Mouse (Mus musculus) midbrain, embryonic 11.5 days (tissue): ENCODE data around the gene Iah1. TPM values are rescaled to one million over a fixed set of nuclear protein-coding genes. Genes with fewer than 3 reads are reported as not detected.
A peak's percentile ranks its signal among the peaks of the same experiment; 100 is the strongest.

Experiments
- ATAC-seq: fragments of 200-750 bp; cut with Nextera tagmentation; 2 replicates; pipeline ENCODE4 v1.8.0; 2017; ENCODE audit warnings: moderate TSS enrichment, moderate library complexity; ENCODE audit not compliant: low FRiP score
- DNase-seq: peaks from one replicate; pipeline ENCODE4 v3.0.0; 2015; ENCODE audit warnings: low spot score; ENCODE audit errors: missing footprints
- H3K27ac ChIP-seq: fragments of 300-500 bp; sonication (generic); 2 replicates; pipeline ENCODE4 v1.5.1; 2014; ENCODE audit warnings: low read depth, low read length
- H3K27me3 ChIP-seq: fragments of 300-500 bp; sonication (generic); 2 replicates; pipeline ENCODE4 v1.6.1; 2014; ENCODE audit warnings: mild to moderate bottlenecking, low read length, moderate library complexity, mixed read lengths; ENCODE audit not compliant: control insufficient read depth, insufficient read depth
- H3K36me3 ChIP-seq: fragments of 300-500 bp; sonication (generic); 2 replicates; pipeline ENCODE4 v1.6.1; 2014; ENCODE audit warnings: mild to moderate bottlenecking, low read length, moderate library complexity, mixed read lengths; ENCODE audit not compliant: control insufficient read depth, insufficient read depth
- H3K4me1 ChIP-seq: fragments of 300-500 bp; sonication (generic); 2 replicates; pipeline ENCODE4 v1.6.1; 2014; ENCODE audit warnings: low read length; ENCODE audit not compliant: control insufficient read depth, insufficient read depth
- H3K4me2 ChIP-seq: fragments of 300-500 bp; sonication (generic); 2 replicates; pipeline ENCODE4 v1.6.1; 2014; ENCODE audit warnings: mild to moderate bottlenecking, moderate library complexity
- H3K4me3 ChIP-seq: fragments of 300-500 bp; sonication (generic); 2 replicates; pipeline ENCODE4 v1.5.1; 2014; ENCODE audit warnings: low read depth, low read length
- H3K9ac ChIP-seq: fragments of 300-500 bp; sonication (generic); 2 replicates; pipeline ENCODE4 v1.6.1; 2014; ENCODE audit warnings: low read length
- H3K9me3 ChIP-seq: fragments of 300-500 bp; sonication (generic); 2 replicates; pipeline ENCODE4 v1.6.1; 2016; ENCODE audit warnings: low read length; ENCODE audit not compliant: control insufficient read depth
- WGBS: fragments of 180-500 bp; shearing (Covaris S2); extraction: QIAGEN DNeasy Blood & Tissue Kit; methylation state at CpG from one replicate; pipeline ENCODE4 v1.1.7; 2014; 5-methylcytosine and 5-hydroxymethylcytosine counted together
- polyA plus RNA-seq: library from polyadenylated mRNA; unstranded; fragments of >200 nt; fragmentation: Nextera tagmentation; extraction: Ambion mirVana; gene quantifications from 2 replicates; pipeline ENCODE4 v1.2.1, GENCODE M21; 2014

The Iah1 gene
- polyA plus RNA-seq, 1 experiment from 2014 or later: 50.8 TPM

GRCm38 (mm10) chr12:21346972-21347371, 30.8 kb downstream of the Iah1 start:
- H3K4me3 ChIP-seq: no peak overlapping the region
- H3K4me1 ChIP-seq: no peaks in the 10 kb centered on the region
- H3K27me3 ChIP-seq: no peaks in the 10 kb centered on the region
- peaks cover 3% of the 10 kb centered on the region for H3K9me3 ChIP-seq
- peaks cover 8% of the 10 kb centered on the region; the same call in 1 of the 2 replicates for H3K36me3 ChIP-seq
- no peak overlapping the region for H3K4me2 ChIP-seq
- WGBS: 91% methylated on average over 7 of the region's 7 CpGs
- ATAC-seq: no peak
- H3K27ac ChIP-seq: no peak overlapping the region
- H3K9ac ChIP-seq: no peak overlapping the region
- DNase-seq: no peak

GRCm38 (mm10) chr12:21350113-21350876, 34.1 kb downstream of the Iah1 start:
- 23% methylated on average over 7 of the region's 7 CpGs for WGBS
- Histone ChIP-seq H3K9ac (no peak overlapping the region), H3K4me2 (no peak overlapping the region), H3K4me3 (no peak overlapping the region), H3K27ac (peak overlapping the region; percentile 26; the same call in 1 of the 2 replicates), H3K4me1 (no peaks in the 10 kb centered on the region), H3K36me3 (peaks cover 17% of the 10 kb centered on the region; the same call in 1 of the 2 replicates), H3K27me3 (no peaks in the 10 kb centered on the region), H3K9me3 (peaks cover 8% of the 10 kb centered on the region)
- ATAC-seq (peak; percentile 90), DNase-seq (peak; percentile 90)

- Histone ChIP-seq H3K36me3 (peaks cover 17% of the 10 kb centered on the region; the same call in 1 of the 2 replicates), H3K4me2 (no peak overlapping the region), H3K4me1 (no peaks in the 10 kb centered on the region), H3K9me3 (peaks cover 8% of the 10 kb centered on the region), H3K9ac (no peak overlapping the region), H3K27ac (no peak overlapping the region), H3K4me3 (no peak overlapping the region), H3K27me3 (no peaks in the 10 kb centered on the region)
- 96% methylated on average over 8 of the region's 8 CpGs for WGBS
- ATAC-seq (no peak), DNase-seq (no peak)
These were observed 37.5 kb downstream of the Iah1 start for GRCm38 (mm10) chr12:21353681-21354080.

GRCm38 (mm10) chr12:21362686-21363085, 46.5 kb downstream of the Iah1 start:
- Histone ChIP-seq H3K27me3 (no peaks in the 10 kb centered on the region), H3K27ac (no peak overlapping the region), H3K36me3 (no peaks in the 10 kb centered on the region), H3K9ac (no peak overlapping the region), H3K4me2 (no peak overlapping the region), H3K4me3 (no peak overlapping the region), H3K9me3 (no peaks in the 10 kb centered on the region), H3K4me1 (no peaks in the 10 kb centered on the region)
- WGBS: 85% methylated on average over 2 of the region's 2 CpGs
- ATAC-seq (no peak), DNase-seq (no peak)

GRCm38 (mm10) chr12:21363195-21363594, 47.0 kb downstream of the Iah1 start:
- ATAC-seq: no peak
- 95% methylated on average over 3 of the region's 3 CpGs for WGBS
- no peaks in the 10 kb centered on the region for H3K9me3 ChIP-seq

GRCm38 (mm10) chr12:21364624-21365435, 48.6 kb downstream of the Iah1 start:
- Histone ChIP-seq H3K27me3 (no peaks in the 10 kb centered on the region), H3K4me2 (no peak overlapping the region), H3K27ac (no peak overlapping the region), H3K4me3 (no peak overlapping the region), H3K4me1 (no peaks in the 10 kb centered on the region), H3K9me3 (no peaks in the 10 kb centered on the region), H3K9ac (no peak overlapping the region), H3K36me3 (no peaks in the 10 kb centered on the region)
- ATAC-seq (no peak), DNase-seq (peak; percentile 60)
- WGBS: 84% methylated on average over 10 of the region's 10 CpGs

More at GRCm38 (mm10) chr12:21363195-21363594, 47.0 kb downstream of the Iah1 start:
- H3K4me2 ChIP-seq: no peak overlapping the region
- DNase-seq: peak; percentile 61
- no peaks in the 10 kb centered on the region for H3K27me3 ChIP-seq
- H3K9ac ChIP-seq: no peak overlapping the region
- H3K36me3 ChIP-seq: no peaks in the 10 kb centered on the region
- no peaks in the 10 kb centered on the region for H3K4me1 ChIP-seq
- no peak overlapping the region for H3K27ac ChIP-seq
- H3K4me3 ChIP-seq: no peak overlapping the region

- ATAC-seq (no peak), DNase-seq (peak; percentile 51)
- no peak overlapping the region for H3K4me3 ChIP-seq
- no peaks in the 10 kb centered on the region for H3K36me3 ChIP-seq
- H3K27me3 ChIP-seq: no peaks in the 10 kb centered on the region
- 94% methylated on average over 9 of the region's 9 CpGs for WGBS
- H3K9ac ChIP-seq: no peak overlapping the region
- no peak overlapping the region for H3K4me2 ChIP-seq
- peaks cover 5% of the 10 kb centered on the region; the same call in 1 of the 2 replicates for H3K4me1 ChIP-seq
- H3K27ac ChIP-seq: no peak overlapping the region
- H3K9me3 ChIP-seq: no peaks in the 10 kb centered on the region
These were observed 52.3 kb downstream of the Iah1 start for GRCm38 (mm10) chr12:21368376-21369086.

GRCm38 (mm10) chr12:21369087-21369410, 52.9 kb downstream of the Iah1 start:
- 95% methylated on average over 5 of the region's 5 CpGs for WGBS
- DNase-seq (peak; percentile 2), ATAC-seq (no peak)
- Histone ChIP-seq H3K27me3 (no peaks in the 10 kb centered on the region), H3K9me3 (no peaks in the 10 kb centered on the region), H3K4me1 (peaks cover 5% of the 10 kb centered on the region; the same call in 1 of the 2 replicates), H3K36me3 (no peaks in the 10 kb centered on the region), H3K9ac (no peak overlapping the region), H3K27ac (no peak overlapping the region), H3K4me2 (no peak overlapping the region), H3K4me3 (no peak overlapping the region)
